Mouse (Mus musculus): Measurements from ENCODE around the gene Arid1a. TPM values are rescaled to one million over a fixed set of nuclear protein-coding genes. Genes with fewer than 3 reads are reported as not detected.
A peak's percentile ranks its signal among the peaks of the same experiment; 100 is the strongest.

The Arid1a gene
- polyA plus RNA-seq (2012; ENCODE audit: insufficient read depth, low replicate concordance) = 29.1 and 51.7 TPM in 2 replicates

DNA sequence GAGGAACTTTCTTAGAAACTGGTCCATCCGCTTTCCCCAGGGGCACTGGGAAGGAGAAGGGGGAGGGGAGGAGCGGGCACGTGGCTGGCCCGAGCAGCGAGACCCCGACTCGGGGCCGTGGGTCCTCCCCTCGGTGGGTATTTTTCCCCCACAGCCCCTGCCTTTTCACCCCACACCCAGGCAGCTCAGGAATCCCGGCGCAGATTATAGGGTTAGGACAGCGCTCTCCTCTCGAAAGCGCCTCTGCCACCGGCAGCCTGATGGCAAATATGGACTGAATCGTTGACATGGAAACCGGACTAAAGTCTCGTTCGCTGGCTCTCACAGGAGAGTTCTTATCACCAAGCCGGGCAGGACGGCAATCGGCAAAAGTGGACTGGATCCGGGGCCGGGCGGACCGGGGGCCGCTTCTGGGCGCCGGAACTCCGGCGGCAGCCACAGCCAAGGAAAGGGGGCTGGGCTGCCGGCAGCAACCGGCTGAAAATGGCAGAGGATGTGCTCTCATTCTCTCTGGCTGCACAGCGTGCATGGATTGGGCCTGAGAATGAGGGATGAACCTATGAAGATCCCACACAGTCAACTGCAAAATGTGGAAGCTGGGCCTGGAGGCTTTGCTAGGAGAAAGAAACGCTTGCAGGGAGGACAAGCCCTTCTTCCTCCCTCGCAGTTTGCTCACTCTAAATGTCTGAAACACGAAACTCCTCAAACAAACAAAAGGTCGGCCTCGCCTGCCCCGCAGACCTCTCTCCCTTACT, at the start of gene Arid1a:
Gene Arid1a, minus strand, starts transcription at position 256 of the 755 bp plus-strand sequence.
- peak; percentile 93 for TF ChIP-seq GATA1 (IDR thresholded peaks at IDR 0.05; ENCODE audit: borderline replicate concordance, low read length)
- no peak for TF ChIP-seq FLI1 (IDR thresholded peaks at IDR 0.05; ENCODE audit: low read length)
- H3K36me3 ChIP-seq (replicated peaks; ENCODE audit: low read length) = no peaks in the 10 kb centered on the region
- peak within 1 kb of the TSS; percentile 95 for H3K4me3 ChIP-seq (replicated peaks)
- H3K9me3 ChIP-seq = no peaks in the 10 kb centered on the region
- peaks cover 38% of the 10 kb centered on the region for H3K4me1 ChIP-seq
- peaks cover 2% of the 10 kb centered on the region for H3K27me3 ChIP-seq (replicated peaks)

- TF ChIP-seq FLI1 (IDR thresholded peaks at IDR 0.05; ENCODE audit: low read length) = no peak
- no peak for TF ChIP-seq GATA1 (IDR thresholded peaks at IDR 0.05; ENCODE audit: borderline replicate concordance, low read length)
- Histone ChIP-seq H3K4me3 (replicated peaks) (peak overlapping the region; percentile 81), H3K4me1 (peaks cover 14% of the 10 kb centered on the region), H3K36me3 (replicated peaks; ENCODE audit: low read length) (no peaks in the 10 kb centered on the region), H3K27me3 (replicated peaks) (no peaks in the 10 kb centered on the region), H3K9me3 (no peaks in the 10 kb centered on the region)
Observed at GRCm38 (mm10) chr4:133804401-133805263, 48.1 kb upstream of the Arid1a start.

DNA sequence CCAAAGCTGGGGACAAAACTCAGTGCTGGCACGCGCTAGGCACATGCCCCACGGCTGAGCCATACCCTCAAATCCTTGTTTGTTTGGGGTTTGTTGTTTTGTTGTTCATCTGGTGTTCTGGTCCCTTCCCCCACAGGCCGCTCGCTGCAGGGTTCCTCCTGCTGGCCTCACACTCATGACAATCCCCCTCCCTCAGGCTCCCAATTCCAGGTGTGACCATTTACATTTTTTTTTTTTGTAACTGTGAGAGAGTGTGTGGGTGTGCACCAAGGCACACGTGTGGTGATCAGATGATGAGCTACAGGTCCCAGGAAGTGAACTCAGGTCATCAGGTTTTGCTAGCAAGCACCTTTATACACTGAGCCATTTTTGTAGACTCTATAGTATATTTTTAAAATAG, 44.0 kb upstream of the Arid1a start:
- H3K4me1 ChIP-seq = peaks cover 14% of the 10 kb centered on the region
- no peaks in the 10 kb centered on the region for H3K9me3 ChIP-seq
- peaks cover 3% of the 10 kb centered on the region for H3K27me3 ChIP-seq (replicated peaks)
- TF ChIP-seq GATA1 (IDR thresholded peaks at IDR 0.05; ENCODE audit: borderline replicate concordance, low read length) (no peak), FLI1 (IDR thresholded peaks at IDR 0.05; ENCODE audit: low read length) (no peak)
- no peak overlapping the region for H3K4me3 ChIP-seq (replicated peaks)
- H3K36me3 ChIP-seq (replicated peaks; ENCODE audit: low read length) = no peaks in the 10 kb centered on the region

- H3K27me3 ChIP-seq (replicated peaks) = peaks cover 13% of the 10 kb centered on the region
- no peaks in the 10 kb centered on the region for H3K9me3 ChIP-seq
- H3K36me3 ChIP-seq (replicated peaks; ENCODE audit: low read length) = no peaks in the 10 kb centered on the region
- 0 out of 2 replicates have a peak, but pooled peaks cover 3% of the 10 kb centered on the region for H3K4me1 ChIP-seq
- no peak overlapping the region for H3K4me3 ChIP-seq (replicated peaks)
- TF ChIP-seq GATA1 (IDR thresholded peaks at IDR 0.05; ENCODE audit: borderline replicate concordance, low read length) (no peak), FLI1 (IDR thresholded peaks at IDR 0.05; ENCODE audit: low read length) (no peak)
Observed at GRCm38 (mm10) chr4:133793269-133793668, 36.7 kb upstream of the Arid1a start.

DNA sequence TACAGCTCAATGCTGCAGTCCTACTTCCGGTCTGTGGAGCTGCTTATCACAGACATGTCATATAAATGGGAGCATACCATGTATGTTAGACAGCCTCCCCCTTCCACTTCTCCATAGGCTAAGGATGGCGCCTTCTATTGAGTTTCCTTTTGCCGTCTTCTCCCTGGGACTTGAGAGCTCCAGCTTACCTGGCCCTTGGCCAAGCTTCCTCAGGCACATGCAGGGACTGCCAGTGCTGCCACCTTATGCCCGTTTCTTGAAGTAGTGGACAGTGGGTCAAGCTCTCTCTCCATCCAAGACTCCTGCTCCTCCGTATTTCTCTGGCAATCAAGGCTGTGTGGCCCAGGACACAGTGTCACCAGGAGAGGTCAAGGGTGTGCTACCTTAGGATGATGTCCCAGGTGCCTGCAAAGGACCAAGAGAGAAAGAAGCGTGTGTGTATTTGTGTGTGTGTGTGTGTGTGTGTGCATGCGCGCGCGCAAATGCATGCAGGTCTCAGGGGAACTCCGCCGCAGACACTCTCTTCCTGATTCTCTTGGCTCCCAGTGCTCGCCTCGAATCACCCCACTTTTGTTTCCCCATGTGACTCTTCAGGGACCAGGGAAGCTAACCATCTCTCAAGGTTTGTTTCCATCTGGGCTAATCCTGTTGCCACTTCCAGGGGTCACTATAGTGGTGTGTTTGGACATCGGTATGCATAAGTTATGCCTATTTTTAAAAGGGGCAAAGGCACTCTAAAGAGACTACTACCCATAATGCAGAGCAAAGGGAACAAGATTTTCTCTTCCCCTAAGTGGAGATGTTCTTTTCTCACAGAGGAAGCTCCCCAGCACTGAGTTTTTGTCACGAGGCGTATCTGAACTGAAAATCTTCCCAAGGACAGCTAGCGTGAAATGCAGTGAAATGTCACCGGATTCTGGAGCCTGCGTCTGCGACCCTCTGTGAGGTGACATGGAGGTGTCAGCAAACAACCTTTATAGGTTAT, 18.3 kb upstream of the Arid1a start:
- H3K27me3 ChIP-seq (replicated peaks) = peaks cover 4% of the 10 kb centered on the region
- peaks cover 17% of the 10 kb centered on the region for H3K4me1 ChIP-seq
- H3K4me3 ChIP-seq (replicated peaks) = peak overlapping the region; percentile 67
- TF ChIP-seq GATA1 (IDR thresholded peaks at IDR 0.05; ENCODE audit: borderline replicate concordance, low read length) (no peak), FLI1 (IDR thresholded peaks at IDR 0.05; ENCODE audit: low read length) (no peak)
- no peaks in the 10 kb centered on the region for H3K9me3 ChIP-seq
- no peaks in the 10 kb centered on the region for H3K36me3 ChIP-seq (replicated peaks; ENCODE audit: low read length)

DNA sequence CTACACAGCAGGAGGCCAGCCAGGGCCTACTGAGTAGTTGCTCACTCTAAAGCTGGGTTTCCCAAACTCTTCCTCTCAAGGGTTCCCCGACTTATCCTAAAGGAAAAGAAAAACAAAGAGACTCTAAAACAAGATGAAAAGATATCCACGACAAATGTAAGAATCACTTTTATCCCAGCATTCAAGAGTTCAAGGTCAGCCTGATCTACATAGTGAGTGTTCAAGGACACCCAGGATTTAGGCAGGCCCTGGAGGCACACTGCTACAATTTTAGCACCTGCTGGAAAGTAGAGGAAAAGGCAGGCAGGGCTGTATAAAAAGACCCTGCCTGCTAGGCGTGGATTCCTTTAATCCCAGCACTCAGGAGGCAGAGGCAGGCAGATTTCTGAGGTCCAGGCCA, 12.6 kb upstream of the Arid1a start:
- peaks cover 10% of the 10 kb centered on the region for H3K27me3 ChIP-seq (replicated peaks)
- peaks cover 2% of the 10 kb centered on the region; the same call in 1 of the 2 replicates for H3K4me1 ChIP-seq
- TF ChIP-seq FLI1 (IDR thresholded peaks at IDR 0.05; ENCODE audit: low read length) (no peak), GATA1 (IDR thresholded peaks at IDR 0.05; ENCODE audit: borderline replicate concordance, low read length) (no peak)
- H3K9me3 ChIP-seq = peaks cover 5% of the 10 kb centered on the region; the same call in 1 of the 2 replicates
- no peaks in the 10 kb centered on the region for H3K36me3 ChIP-seq (replicated peaks; ENCODE audit: low read length)
- peak overlapping the region; percentile 8 for H3K4me3 ChIP-seq (replicated peaks)

DNA sequence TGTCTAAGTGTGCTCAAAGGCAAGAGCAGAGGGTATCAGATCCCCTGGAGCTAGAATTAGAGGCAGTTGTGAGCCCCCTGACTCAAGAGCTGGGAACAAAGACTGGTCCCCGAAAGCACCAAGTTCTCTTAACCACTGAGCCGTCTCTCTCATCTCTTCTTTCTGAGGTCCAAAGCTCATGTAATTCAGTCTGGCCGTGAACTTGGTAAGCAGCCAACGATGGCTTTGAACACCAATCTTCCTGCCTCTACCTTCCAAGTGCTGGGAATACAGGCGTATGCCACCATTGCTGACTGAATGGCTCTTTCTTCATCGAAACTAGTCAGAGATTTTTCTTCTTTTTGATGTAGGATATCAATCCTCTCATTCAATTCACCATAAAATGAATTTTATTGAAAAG, 6.5 kb upstream of the Arid1a start:
- Histone ChIP-seq H3K27me3 (replicated peaks) (peaks cover 21% of the 10 kb centered on the region), H3K4me3 (replicated peaks) (no peak overlapping the region), H3K9me3 (peaks cover 7% of the 10 kb centered on the region; the same call in 1 of the 2 replicates), H3K36me3 (replicated peaks; ENCODE audit: low read length) (no peaks in the 10 kb centered on the region), H3K4me1 (peaks cover 19% of the 10 kb centered on the region)
- TF ChIP-seq FLI1 (IDR thresholded peaks at IDR 0.05; ENCODE audit: low read length) (no peak), GATA1 (IDR thresholded peaks at IDR 0.05; ENCODE audit: borderline replicate concordance, low read length) (no peak)

DNA sequence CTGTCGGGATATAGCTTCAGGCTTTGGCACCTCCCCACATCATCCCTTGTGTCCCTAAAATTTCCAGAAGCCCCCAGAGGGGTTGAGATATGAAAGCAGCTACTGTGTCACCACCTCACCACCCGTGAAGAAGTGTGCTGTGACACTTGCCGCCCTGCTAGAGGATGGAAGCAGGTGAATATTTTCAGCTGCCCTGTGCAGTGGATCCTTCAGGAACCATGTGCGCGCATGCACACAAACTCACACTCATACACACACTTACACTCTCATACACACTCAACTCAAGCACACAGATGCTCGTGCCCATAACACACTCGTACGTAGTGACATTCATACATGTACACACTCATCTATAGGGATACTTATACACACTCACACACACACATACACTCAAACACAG, 3.1 kb upstream of the Arid1a start:
- TF ChIP-seq GATA1 (IDR thresholded peaks at IDR 0.05; ENCODE audit: borderline replicate concordance, low read length) (no peak), FLI1 (IDR thresholded peaks at IDR 0.05; ENCODE audit: low read length) (no peak)

More for the DNA sequence above, 3.1 kb upstream of the Arid1a start:
- Histone ChIP-seq H3K36me3 (replicated peaks; ENCODE audit: low read length) (no peaks in the 10 kb centered on the region), H3K4me1 (peaks cover 38% of the 10 kb centered on the region), H3K27me3 (replicated peaks) (peaks cover 14% of the 10 kb centered on the region), H3K9me3 (0 out of 2 replicates have a peak, but pooled peaks cover 4% of the 10 kb centered on the region), H3K4me3 (replicated peaks) (no peak overlapping the region)

Measured in megakaryocyte, embryonic 14.5 days (primary cell).